8 mouse cellular contexts compared by ENCODE assay signal in the genomic region with DNA sequence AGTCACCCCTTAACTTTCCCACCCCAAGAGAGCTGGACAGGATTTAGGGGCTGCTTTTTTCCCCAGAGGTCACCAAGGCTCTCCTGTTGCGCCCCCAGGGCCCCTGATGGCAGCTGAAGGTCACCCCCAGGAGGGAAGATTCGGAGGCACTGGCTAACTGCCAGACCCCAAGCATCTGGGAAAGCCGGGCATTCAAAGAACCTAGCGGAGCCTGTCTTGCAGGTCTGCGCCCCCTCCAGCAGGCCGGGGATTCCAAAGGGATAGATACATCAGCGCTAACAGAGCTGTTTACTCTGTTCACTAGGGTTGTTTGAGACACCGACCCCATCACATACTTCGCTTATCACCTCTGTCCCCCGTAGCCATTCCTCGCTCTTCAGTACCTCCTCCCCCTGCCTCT.
DNase-seq lines count a peak whose midpoint lies in the region; ATAC-seq lines count a peak whose summit lies in the region.

No protein-coding gene starts in this region.

- no peaks in the 10 kb centered on the region for H3K9me3 ChIP-seq in embryonic facial prominence, embryonic 11.5 days (replicated peaks; ENCODE audit: control insufficient read depth, low read length)
- H3K9me3 ChIP-seq in hindbrain, embryonic 16.5 days (ENCODE audit: control insufficient read depth, low read length) = no peaks in the 10 kb centered on the region; the same call in 1 of the 2 replicates
- H3K9me3 ChIP-seq in midbrain, embryonic 15.5 days = no peaks in the 10 kb centered on the region

- no peaks in the 10 kb centered on the region for H3K27me3 ChIP-seq in embryonic facial prominence, embryonic 11.5 days (ENCODE audit: control insufficient read depth, insufficient read depth, low read length)
- H3K27me3 ChIP-seq in hindbrain, embryonic 16.5 days (replicated peaks; ENCODE audit: control insufficient read depth, insufficient read depth, low read length) = no peaks in the 10 kb centered on the region
- no peaks in the 10 kb centered on the region for H3K27me3 ChIP-seq in midbrain, embryonic 15.5 days (replicated peaks)

- 30% methylated on average over 10 of the region's 11 CpGs for WGBS in embryonic facial prominence, embryonic 11.5 days
- 36% methylated on average over 11 of the region's 11 CpGs for WGBS in hindbrain, embryonic 16.5 days
- WGBS in midbrain, embryonic 15.5 days = 27% methylated on average over 11 of the region's 11 CpGs

- no peaks in the 10 kb centered on the region for H3K36me3 ChIP-seq in embryonic facial prominence, embryonic 11.5 days (replicated peaks; ENCODE audit: control insufficient read depth, insufficient read depth, low read depth, low read length)
- no peaks in the 10 kb centered on the region for H3K36me3 ChIP-seq in hindbrain, embryonic 16.5 days (ENCODE audit: control insufficient read depth, insufficient read depth, low read length)
- H3K36me3 ChIP-seq in midbrain, embryonic 15.5 days (replicated peaks) = no peaks in the 10 kb centered on the region

- ATAC-seq in embryonic facial prominence, embryonic 11.5 days (replicated peaks; ENCODE audit: insufficient number of reproducible peaks, low FRiP score, low TSS enrichment, low read depth) = no peak
- ATAC-seq in hindbrain, embryonic 16.5 days = 0 out of 2 replicates have a peak, but pooled peaks have one; percentile 6
- ATAC-seq in midbrain, embryonic 15.5 days (replicated peaks) = no peak

- H3K27ac ChIP-seq in embryonic facial prominence, embryonic 11.5 days (replicated peaks; ENCODE audit: low read depth, low read length) = no peak overlapping the region
- H3K27ac ChIP-seq in hindbrain, embryonic 16.5 days (ENCODE audit: low read depth, low read length) = no peak overlapping the region
- H3K27ac ChIP-seq in midbrain, embryonic 15.5 days = no peak overlapping the region

- no peak overlapping the region for H3K4me3 ChIP-seq in embryonic facial prominence, embryonic 11.5 days (ENCODE audit: low read depth, low read length)
- H3K4me3 ChIP-seq in hindbrain, embryonic 16.5 days (ENCODE audit: low read length) = 0 out of 2 replicates have a peak overlapping the region, but pooled peaks have one; percentile 3
- H3K4me3 ChIP-seq in midbrain, embryonic 15.5 days = 0 out of 2 replicates have a peak overlapping the region, but pooled peaks have one; percentile 1

- H3K4me2 ChIP-seq in embryonic facial prominence, embryonic 11.5 days (ENCODE audit: low read depth, low read length) = peak overlapping the region; percentile 23
- peak overlapping the region; percentile 41 for H3K4me2 ChIP-seq in hindbrain, embryonic 16.5 days (ENCODE audit: low read length)
- H3K4me2 ChIP-seq in midbrain, embryonic 15.5 days = peak overlapping the region; percentile 30

- H3K9ac ChIP-seq in embryonic facial prominence, embryonic 11.5 days (replicated peaks; ENCODE audit: low read length) = no peak overlapping the region
- no peak overlapping the region for H3K9ac ChIP-seq in hindbrain, embryonic 16.5 days (ENCODE audit: low read depth, low read length)
- no peak overlapping the region for H3K9ac ChIP-seq in midbrain, embryonic 15.5 days

- H3K4me1 ChIP-seq in embryonic facial prominence, embryonic 11.5 days (ENCODE audit: control insufficient read depth, insufficient read depth, low read length) = no peaks in the 10 kb centered on the region
- no peaks in the 10 kb centered on the region for H3K4me1 ChIP-seq in hindbrain, embryonic 16.5 days (ENCODE audit: control insufficient read depth, insufficient read depth, low read depth, low read length)
- H3K4me1 ChIP-seq in midbrain, embryonic 15.5 days = no peaks in the 10 kb centered on the region

- peak; percentile 14 for DNase-seq in kidney, adult 18-20 months
- no peak for DNase-seq in kidney, adult 8-10 months
- peak; percentile 18 for DNase-seq in embryonic facial prominence, embryonic 11.5 days (ENCODE audit: low spot score)
- no peak for DNase-seq in left cerebral cortex, adult 18-20 months (ENCODE audit: low spot score in 2 of 2)
- no peak for DNase-seq in right cerebral cortex, adult 18-20 months
- no peak for DNase-seq in natural killer cell, adult 2 months (ENCODE audit: low spot score in 2 of 2)

Comparison
In these comparisons a context has a peak if more than half of its experiments do, and no peak if none do; other contexts are left out.
1. DNase-seq: peak in kidney, adult 18-20 months (single experiment) and embryonic facial prominence, embryonic 11.5 days (single experiment); none in kidney, adult 8-10 months (0 of 2), left cerebral cortex, adult 18-20 months (0 of 2), right cerebral cortex, adult 18-20 months (single experiment) and natural killer cell, adult 2 months (0 of 2).
2. Peak in every context shown above with its lines, with median percentiles within 50 percentile points of each other: H3K4me2 ChIP-seq.